Comparison of ENCODE assay signal across 17 mouse cellular contexts in the genomic region with DNA sequence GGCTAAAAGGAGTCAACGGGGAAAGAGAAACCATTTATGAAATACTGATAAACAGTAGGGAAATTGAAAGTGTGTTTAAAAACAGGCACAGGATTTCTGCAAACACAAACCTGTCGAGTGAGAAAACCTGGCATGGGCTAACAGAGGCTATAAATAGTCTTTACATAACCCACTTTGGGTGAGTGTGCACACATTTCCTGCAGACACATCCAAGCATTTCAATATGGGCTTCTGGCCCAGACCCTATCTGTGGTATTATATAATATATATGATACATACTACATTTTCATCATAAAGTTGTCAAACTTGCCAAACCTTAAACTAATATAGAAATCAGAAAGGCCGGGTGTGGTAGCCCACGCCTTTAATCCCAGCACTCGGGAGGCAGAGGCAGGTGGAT. TPM values are rescaled to one million over a fixed set of nuclear protein-coding genes. Genes with fewer than 3 reads are reported as not detected.
A peak's percentile ranks its signal among the peaks of the same experiment; 100 is the strongest.
DNase-seq lines count a peak whose midpoint lies in the region; ATAC-seq lines count a peak whose summit lies in the region.
"Had no signal": no experiment of that assay in that cellular context is flagged by ENCODE, and none has a peak within 500 bp of the region (broad histone marks: within the 10 kb centered on the region; RNA-seq: fewer than 3 reads in every experiment).

No protein-coding gene starts in this region.

- H3K9ac ChIP-seq in heart, embryonic 16.5 days (ENCODE audit: low read length): no peak overlapping the region

- DNase-seq in cerebellum, adult 11 months: no peak
- DNase-seq in heart, postnatal 36 days: no peak
- peak; percentile 86 for DNase-seq in brain, adult 2 months (ENCODE audit: low read depth, low spot score)
- DNase-seq in lung, postnatal 36 days: peak; percentile 58
- DNase-seq in c-Kit-positive CD71-positive TER-119-positive erythroid progenitor cells, embryonic 14.5 days (ENCODE audit: low spot score): no peak
- no peak for DNase-seq in kidney, postnatal 36 days
- DNase-seq: adrenal gland, postnatal 36 days; gastrocnemius, postnatal 36 days; heart, postnatal 14 days; kidney, adult 2 months; kidney, postnatal 25 days; midbrain, embryonic 14.5 days; right cerebral cortex, postnatal 25 days; thymus, adult 2 months had no signal

- H3K9me3 ChIP-seq in heart, embryonic 16.5 days (replicated peaks; ENCODE audit: control insufficient read depth, low read length): no peaks in the 10 kb centered on the region

- H3K36me3 ChIP-seq in heart, embryonic 16.5 days (ENCODE audit: control insufficient read depth, insufficient read depth): no peaks in the 10 kb centered on the region; the same call in 1 of the 2 replicates

- H3K4me1 ChIP-seq in heart, embryonic 16.5 days (ENCODE audit: control insufficient read depth, insufficient read depth, low read length): no peaks in the 10 kb centered on the region

- no peak overlapping the region for H3K27ac ChIP-seq in heart, embryonic 16.5 days (ENCODE audit: low read length)

- H3K4me3 ChIP-seq in heart, embryonic 16.5 days (ENCODE audit: low read length): no peak overlapping the region

- intact Hi-C loops in heart, postnatal 36 days (cut with DNase I): no loop called here

- WGBS in heart, embryonic 16.5 days: 65% methylated on average over 5 of the region's 5 CpGs

- no peaks in the 10 kb centered on the region for H3K27me3 ChIP-seq in heart, embryonic 16.5 days (ENCODE audit: control insufficient read depth, insufficient read depth, low read length)

- peak; percentile 72; the same call in 1 of the 2 replicates for ATAC-seq in cerebellum, adult (ENCODE audit: insufficient number of reproducible peaks, low FRiP score, low TSS enrichment)
- ATAC-seq in heart, embryonic 16.5 days (replicated peaks; ENCODE audit: extremely low read depth, insufficient read depth, low FRiP score): no peak
- ATAC-seq: activated CD4-positive, CD25-positive, alpha-beta regulatory T cell, adult 4 months had no signal

- peak overlapping the region; percentile 23; the same call in 1 of the 2 replicates for H3K4me2 ChIP-seq in heart, embryonic 16.5 days (ENCODE audit: low read depth, low read length)

RNA-seq across cellular contexts. Expression of a gene that starts 12.9 kb away (rescaled TPM):
- 10.4 and 11.8 TPM in 2 replicates for polyA plus RNA-seq in heart, embryonic 16.5 days (2015; fragmentation: Nextera tagmentation; extraction: Ambion mirVana)
- 1 to 10 TPM; 3.9 to 5.6 TPM for total RNA-seq in heart, postnatal 36 days (2021)

RNA-seq across cellular contexts. Expression of a gene that starts 17.4 kb away (rescaled TPM):
- polyA plus RNA-seq in heart, embryonic 16.5 days (2015; fragmentation: Nextera tagmentation; extraction: Ambion mirVana): 295 and 339 TPM in 2 replicates
- 10 to 100 TPM; 63.1 to 74.0 TPM for total RNA-seq in heart, postnatal 36 days (2021)

RNA-seq across cellular contexts. Expression of a gene that starts 30.2 kb away (rescaled TPM):
- polyA plus RNA-seq in heart, embryonic 16.5 days (2015; fragmentation: Nextera tagmentation; extraction: Ambion mirVana): 31.9 and 35.7 TPM in 2 replicates
- 10 to 100 TPM; 19.6 to 25.1 TPM for total RNA-seq in heart, postnatal 36 days (2021)

RNA-seq across cellular contexts. Expression of a gene that starts 30.4 kb away (rescaled TPM):
- polyA plus RNA-seq in heart, embryonic 16.5 days (2015; fragmentation: Nextera tagmentation; extraction: Ambion mirVana): 27.5 and 27.6 TPM in 2 replicates
- total RNA-seq in heart, postnatal 36 days (2021): 10 to 100 TPM; 39.4 to 44.4 TPM

RNA-seq across cellular contexts. Expression of a gene that starts 43.2 kb away (rescaled TPM):
- 4.3 and 5.0 TPM in 2 replicates for polyA plus RNA-seq in heart, embryonic 16.5 days (2015; fragmentation: Nextera tagmentation; extraction: Ambion mirVana)
- total RNA-seq in heart, postnatal 36 days (2021): 1 to 10 TPM; 3.0 to 3.4 TPM

Comparison
In these comparisons a context has a peak if more than half of its experiments do, and no peak if none do; other contexts are left out.
1. DNase-seq: peak in brain, adult 2 months (single experiment) and lung, postnatal 36 days (single experiment); none in cerebellum, adult 11 months (single experiment), heart, postnatal 36 days (0 of 2), c-Kit-positive CD71-positive TER-119-positive erythroid progenitor cells, embryonic 14.5 days (single experiment) and kidney, postnatal 36 days (0 of 2).